Mouse (Mus musculus) limb, embryonic 12.5 days (tissue): ENCODE measurements around the gene Pde8b. TPM values are rescaled to one million over a fixed set of nuclear protein-coding genes. Genes with fewer than 3 reads are reported as not detected.
A peak's percentile ranks its signal among the peaks of the same experiment; 100 is the strongest.

Source experiments
- ATAC-seq: fragments of 200-750 bp; cut with Nextera tagmentation; 2 replicates; pipeline ENCODE4 v1.8.0; 2017; ENCODE audit warnings: low read depth, moderate TSS enrichment; ENCODE audit not compliant: insufficient number of reproducible peaks, insufficient read depth, low FRiP score, low TSS enrichment
- H3K27ac ChIP-seq: fragments of 300-500 bp; sonication (generic); 2 replicates; pipeline ENCODE4 v1.5.1; 2016; ENCODE audit warnings: mild to moderate bottlenecking, moderate library complexity
- H3K27me3 ChIP-seq: fragments of 300-500 bp; sonication (generic); 2 replicates; pipeline ENCODE4 v1.6.1; 2016; ENCODE audit warnings: mild to moderate bottlenecking, moderate library complexity
- H3K36me3 ChIP-seq: fragments of 300-500 bp; sonication (generic); 2 replicates; pipeline ENCODE4 v1.6.1; 2016; ENCODE audit warnings: mild to moderate bottlenecking, moderate library complexity
- H3K4me1 ChIP-seq: fragments of 300-500 bp; sonication (generic); replicated peaks from 2 replicates; pipeline ENCODE4 v1.6.1; 2016
- H3K4me2 ChIP-seq: fragments of 300-500 bp; sonication (generic); 2 replicates; pipeline ENCODE4 v1.6.1; 2016; ENCODE audit warnings: mild to moderate bottlenecking, moderate library complexity
- H3K4me3 ChIP-seq: fragments of 300-500 bp; sonication (generic); replicated peaks from 2 replicates; pipeline ENCODE4 v1.5.1; 2016; ENCODE audit warnings: mild to moderate bottlenecking
- H3K9ac ChIP-seq: fragments of 300-500 bp; sonication (generic); replicated peaks from 2 replicates; pipeline ENCODE4 v1.6.1; 2016; ENCODE audit warnings: mild to moderate bottlenecking, moderate library complexity
- H3K9me3 ChIP-seq: fragments of 300-500 bp; sonication (generic); 2 replicates; pipeline ENCODE4 v1.6.1; 2016; ENCODE audit warnings: mild to moderate bottlenecking, moderate library complexity
- WGBS: fragments of 180-500 bp; shearing (Covaris S2); methylation state at CpG from one replicate; pipeline ENCODE4 v1.1.7; 2016; 5-methylcytosine and 5-hydroxymethylcytosine counted together
- polyA plus RNA-seq: library from polyadenylated mRNA; unstranded; fragments of >200 nt; fragmentation: Nextera tagmentation; extraction: Ambion mirVana; gene quantifications from 2 replicates; pipeline ENCODE4 v1.2.1, GENCODE M21; 2016

The Pde8b gene
- polyA plus RNA-seq, 1 experiment from 2014 or later: 4.8 TPM

- no peak for ATAC-seq
- 75% methylated on average over 9 of the region's 9 CpGs for WGBS
These were observed 209.9 kb downstream of the Pde8b start for GRCm38 (mm10) chr13:95040140-95040738.

GRCm38 (mm10) chr13:95038200-95038599 is 211.9 kb downstream of the Pde8b start:
- H3K27me3 ChIP-seq: no peaks in the 10 kb centered on the region
- H3K4me1 ChIP-seq: no peaks in the 10 kb centered on the region
- H3K4me3 ChIP-seq: no peak overlapping the region
- no peak overlapping the region for H3K9ac ChIP-seq
- WGBS: 77% methylated on average over 4 of the region's 4 CpGs
- ATAC-seq: no peak
- H3K27ac ChIP-seq: no peak overlapping the region
- H3K9me3 ChIP-seq: no peaks in the 10 kb centered on the region
- H3K36me3 ChIP-seq: no peaks in the 10 kb centered on the region
- no peak overlapping the region for H3K4me2 ChIP-seq

More at GRCm38 (mm10) chr13:95040140-95040738, 209.9 kb downstream of the Pde8b start:
- Histone ChIP-seq H3K9me3 (no peaks in the 10 kb centered on the region), H3K4me2 (no peak overlapping the region), H3K4me1 (no peaks in the 10 kb centered on the region), H3K36me3 (no peaks in the 10 kb centered on the region), H3K9ac (no peak overlapping the region), H3K4me3 (no peak overlapping the region), H3K27me3 (no peaks in the 10 kb centered on the region), H3K27ac (no peak overlapping the region)

DNA sequence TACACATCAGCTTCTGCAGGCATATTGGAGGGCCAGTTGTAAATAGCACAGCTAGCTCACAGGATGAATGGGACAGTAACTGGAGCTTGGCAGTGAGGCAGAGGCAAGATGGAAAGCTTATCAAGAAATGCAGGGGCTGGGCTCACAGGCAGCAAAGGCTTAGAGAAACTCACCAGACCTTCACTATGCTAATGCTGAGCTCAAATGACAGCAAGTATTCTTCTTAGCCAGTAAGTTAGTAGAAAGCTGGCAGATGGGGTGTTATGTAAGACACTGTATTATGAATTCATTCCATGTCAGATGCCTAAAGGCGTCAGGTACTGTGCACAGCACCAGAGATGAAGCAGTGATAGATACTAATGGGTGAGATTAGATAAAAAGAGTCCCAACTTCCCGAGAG is 215.4 kb downstream of the Pde8b start:
- no peak overlapping the region for H3K4me2 ChIP-seq
- H3K27me3 ChIP-seq: no peaks in the 10 kb centered on the region
- H3K9ac ChIP-seq: no peak overlapping the region
- peaks cover 5% of the 10 kb centered on the region; the same call in 1 of the 2 replicates for H3K4me1 ChIP-seq
- H3K4me3 ChIP-seq: no peak overlapping the region
- WGBS: 85% methylated on average over 2 of the region's 2 CpGs
- H3K27ac ChIP-seq: no peak overlapping the region
- no peak for ATAC-seq
- H3K36me3 ChIP-seq: no peaks in the 10 kb centered on the region
- no peaks in the 10 kb centered on the region for H3K9me3 ChIP-seq

- Histone ChIP-seq H3K4me1 (peaks cover 5% of the 10 kb centered on the region; the same call in 1 of the 2 replicates), H3K4me3 (no peak overlapping the region), H3K9me3 (no peaks in the 10 kb centered on the region), H3K9ac (no peak overlapping the region), H3K36me3 (no peaks in the 10 kb centered on the region), H3K27me3 (no peaks in the 10 kb centered on the region), H3K27ac (no peak overlapping the region), H3K4me2 (no peak overlapping the region)
- no peak for ATAC-seq
- WGBS: 73% methylated on average over 9 of the region's 9 CpGs
These were observed 216.0 kb downstream of the Pde8b start for GRCm38 (mm10) chr13:95034094-95034493.

- ATAC-seq: no peak
- WGBS: 85% methylated on average over 6 of the region's 6 CpGs
- no peaks in the 10 kb centered on the region for H3K9me3 ChIP-seq
- no peak overlapping the region for H3K4me2 ChIP-seq
- H3K36me3 ChIP-seq: 0 out of 2 replicates have a peak, but pooled peaks cover 7% of the 10 kb centered on the region
- H3K4me1 ChIP-seq: peaks cover 5% of the 10 kb centered on the region; the same call in 1 of the 2 replicates
- no peak overlapping the region for H3K9ac ChIP-seq
- no peak overlapping the region for H3K27ac ChIP-seq
- no peaks in the 10 kb centered on the region for H3K27me3 ChIP-seq
- no peak overlapping the region for H3K4me3 ChIP-seq
These were observed 217.2 kb downstream of the Pde8b start for GRCm38 (mm10) chr13:95032973-95033372.

GRCm38 (mm10) chr13:95032127-95032831 is 217.9 kb downstream of the Pde8b start:
- Histone ChIP-seq H3K4me1 (peaks cover 5% of the 10 kb centered on the region; the same call in 1 of the 2 replicates), H3K36me3 (0 out of 2 replicates have a peak, but pooled peaks cover 9% of the 10 kb centered on the region), H3K9me3 (no peaks in the 10 kb centered on the region), H3K27me3 (no peaks in the 10 kb centered on the region), H3K4me3 (no peak overlapping the region), H3K27ac (no peak overlapping the region), H3K4me2 (no peak overlapping the region), H3K9ac (no peak overlapping the region)
- ATAC-seq: no peak
- WGBS: 59% methylated on average over 17 of the region's 17 CpGs

- Histone ChIP-seq H3K9me3 (no peaks in the 10 kb centered on the region), H3K27ac (no peak overlapping the region), H3K4me2 (no peak overlapping the region), H3K4me1 (peaks cover 5% of the 10 kb centered on the region; the same call in 1 of the 2 replicates), H3K36me3 (0 out of 2 replicates have a peak, but pooled peaks cover 12% of the 10 kb centered on the region), H3K4me3 (no peak overlapping the region), H3K27me3 (no peaks in the 10 kb centered on the region), H3K9ac (no peak overlapping the region)
- ATAC-seq: no peak
- 84% methylated on average over 6 of the region's 6 CpGs for WGBS
These were observed 219.3 kb downstream of the Pde8b start for GRCm38 (mm10) chr13:95030828-95031227.

GRCm38 (mm10) chr13:95020216-95020615 is 229.9 kb downstream of the Pde8b start:
- Histone ChIP-seq H3K36me3 (peaks cover 17% of the 10 kb centered on the region; the same call in 1 of the 2 replicates), H3K4me1 (peaks cover 5% of the 10 kb centered on the region; the same call in 1 of the 2 replicates), H3K27ac (no peak overlapping the region), H3K4me2 (no peak overlapping the region), H3K4me3 (no peak overlapping the region), H3K9ac (no peak overlapping the region), H3K27me3 (no peaks in the 10 kb centered on the region), H3K9me3 (no peaks in the 10 kb centered on the region)
- no peak for ATAC-seq
- 82% methylated on average over 6 of the region's 6 CpGs for WGBS

- ATAC-seq: no peak
- Histone ChIP-seq H3K9me3 (no peaks in the 10 kb centered on the region), H3K4me3 (no peak overlapping the region), H3K4me1 (peaks cover 7% of the 10 kb centered on the region), H3K4me2 (no peak overlapping the region), H3K36me3 (peaks cover 17% of the 10 kb centered on the region; the same call in 1 of the 2 replicates), H3K9ac (no peak overlapping the region), H3K27me3 (no peaks in the 10 kb centered on the region), H3K27ac (no peak overlapping the region)
- 87% methylated on average over 6 of the region's 6 CpGs for WGBS
These were observed 230.8 kb downstream of the Pde8b start for GRCm38 (mm10) chr13:95019345-95019744.

- peaks cover 9% of the 10 kb centered on the region for H3K4me1 ChIP-seq
- no peak overlapping the region for H3K4me2 ChIP-seq
- H3K4me3 ChIP-seq: no peak overlapping the region
- peak; percentile 71; the same call in 1 of the 2 replicates for ATAC-seq
- no peak overlapping the region; the same call in 1 of the 2 replicates for H3K9ac ChIP-seq
- no peaks in the 10 kb centered on the region for H3K9me3 ChIP-seq
- 4% methylated on average over 9 of the region's 9 CpGs for WGBS
- no peaks in the 10 kb centered on the region for H3K27me3 ChIP-seq
- no peak overlapping the region for H3K27ac ChIP-seq
- peaks cover 13% of the 10 kb centered on the region; the same call in 1 of the 2 replicates for H3K36me3 ChIP-seq
These were observed 232.2 kb downstream of the Pde8b start for GRCm38 (mm10) chr13:95017916-95018315.

DNA sequence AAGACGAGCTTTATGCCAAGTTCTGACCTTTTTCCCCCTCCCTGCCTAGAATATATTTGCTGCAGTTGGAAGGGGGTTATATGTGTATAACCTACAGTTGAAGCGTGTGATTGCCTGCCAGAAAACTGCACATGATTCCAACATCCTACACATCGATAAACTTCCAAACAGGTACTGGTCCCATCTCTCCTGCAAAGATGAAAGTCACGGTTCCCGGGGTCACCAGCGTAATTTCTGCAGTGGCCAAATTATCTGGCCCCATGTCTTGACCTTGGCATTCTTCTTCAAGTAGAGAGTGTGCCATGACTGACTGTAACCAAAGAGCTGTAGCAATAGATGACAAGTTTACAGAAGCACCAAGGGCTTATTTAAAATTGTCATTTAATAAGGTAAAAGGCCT is 232.9 kb downstream of the Pde8b start:
- ATAC-seq: no peak
- WGBS: 88% methylated on average over 6 of the region's 6 CpGs
- no peak overlapping the region for H3K4me2 ChIP-seq
- no peak overlapping the region for H3K4me3 ChIP-seq
- no peak overlapping the region for H3K9ac ChIP-seq
- H3K27ac ChIP-seq: no peak overlapping the region
- H3K9me3 ChIP-seq: no peaks in the 10 kb centered on the region
- no peaks in the 10 kb centered on the region for H3K27me3 ChIP-seq
- H3K36me3 ChIP-seq: peaks cover 12% of the 10 kb centered on the region; the same call in 1 of the 2 replicates
- H3K4me1 ChIP-seq: peaks cover 9% of the 10 kb centered on the region
